Mouse (Mus musculus): ENCODE measurements around the gene Rab17.
A peak's percentile ranks its signal among the peaks of the same experiment; 100 is the strongest.

The Rab17 gene

DNA sequence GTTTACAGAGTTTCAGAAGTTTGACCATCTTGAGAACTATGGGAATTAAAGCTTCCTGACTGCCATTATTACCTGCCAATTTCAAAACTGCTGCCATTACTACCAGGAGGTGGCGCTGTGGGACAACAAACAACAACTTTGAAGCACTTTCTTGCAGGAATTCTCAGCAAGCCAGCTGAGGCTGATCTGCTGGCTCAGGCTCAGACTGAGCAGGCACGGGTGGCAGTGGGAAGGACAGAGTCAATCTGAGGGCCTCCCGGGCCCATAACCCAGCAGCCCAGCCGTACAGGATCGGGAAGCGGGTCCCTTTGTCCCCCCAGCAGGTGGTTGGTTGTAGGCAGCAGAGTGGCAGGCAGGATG, 40.9 kb downstream of the Rab17 start:
- DNase-seq (ENCODE audit: low spot score in 2 of 2) = peak in 1 of 2 experiments; percentile 53

GRCm38 (mm10) chr1:90927929-90928574, 41.4 kb downstream of the Rab17 start:
- DNase-seq (ENCODE audit: low spot score in 2 of 2) = no peak

DNA sequence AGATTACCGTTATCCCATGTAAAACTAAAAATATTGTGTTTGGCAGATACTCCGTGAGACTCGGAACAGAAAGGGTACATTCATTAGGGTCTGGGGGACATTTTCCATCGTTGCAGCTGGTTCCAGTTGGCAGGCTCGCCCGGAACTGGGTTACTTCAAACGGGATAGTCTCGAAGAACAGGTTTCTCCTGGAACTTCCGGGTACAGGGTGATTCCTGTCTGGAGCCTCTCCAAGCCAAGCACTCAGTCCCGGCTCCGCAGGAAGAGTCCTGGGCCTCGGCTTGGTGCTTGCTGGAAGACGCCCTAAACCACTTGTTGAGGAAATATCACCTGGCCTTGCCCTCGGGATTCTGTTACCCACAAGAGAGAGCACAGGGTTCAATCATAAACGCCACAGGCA, 42.2 kb downstream of the Rab17 start:
- DNase-seq (ENCODE audit: low spot score in 2 of 2) = no peak

- no peak for DNase-seq (ENCODE audit: low spot score in 2 of 2)
These were observed 43.4 kb downstream of the Rab17 start for GRCm38 (mm10) chr1:90926030-90926429.

DNA sequence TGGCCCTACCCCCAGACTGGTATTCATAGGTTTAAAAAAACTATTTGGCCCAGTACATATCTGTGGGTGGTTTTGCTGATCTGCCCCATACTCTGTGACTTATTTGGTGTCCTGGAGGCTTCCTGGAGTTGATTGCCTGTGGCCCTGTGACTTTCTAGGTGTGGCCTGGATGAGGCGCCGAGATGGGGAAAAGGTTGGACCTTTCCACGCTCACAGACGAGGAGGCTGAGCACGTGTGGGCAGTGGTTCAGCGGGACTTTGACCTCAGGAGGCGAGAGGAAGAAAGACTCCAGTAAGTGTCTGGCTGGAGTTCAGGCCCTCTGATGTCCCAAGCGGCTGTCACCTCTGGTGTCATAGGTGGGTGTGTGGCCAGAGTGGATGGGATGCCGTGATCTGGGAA, 47.8 kb downstream of the Rab17 start:
- DNase-seq (ENCODE audit: low spot score in 2 of 2) = no peak

GRCm38 (mm10) chr1:90917509-90917908, 52.0 kb downstream of the Rab17 start:
- DNase-seq (ENCODE audit: low spot score in 2 of 2) = no peak

GRCm38 (mm10) chr1:90914948-90915569, 54.4 kb downstream of the Rab17 start, which contains the start of gene Mlph:
Gene Mlph, plus strand, starts transcription at chr1:90915085.
- no peak for DNase-seq (ENCODE audit: low spot score in 2 of 2)

DNA sequence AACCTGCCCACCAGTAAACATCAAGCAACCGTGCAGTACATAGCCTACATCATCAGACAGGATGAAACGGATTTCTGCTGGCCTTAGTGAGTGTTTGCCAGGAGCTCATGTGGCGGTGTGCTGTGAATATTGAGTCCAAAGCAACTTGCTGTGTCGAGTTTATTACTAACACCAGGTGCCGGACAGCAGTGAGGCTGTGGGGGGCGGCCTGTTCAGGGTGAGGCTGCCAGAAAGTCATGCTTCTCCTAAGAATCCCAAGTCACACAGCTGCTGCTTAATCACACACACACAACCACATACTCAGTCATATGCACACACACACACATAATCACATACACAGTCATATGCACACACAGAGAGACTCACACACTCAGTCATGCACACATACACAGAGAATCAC, 56.2 kb downstream of the Rab17 start:
- DNase-seq (ENCODE audit: low spot score in 2 of 2) = no peak

DNA sequence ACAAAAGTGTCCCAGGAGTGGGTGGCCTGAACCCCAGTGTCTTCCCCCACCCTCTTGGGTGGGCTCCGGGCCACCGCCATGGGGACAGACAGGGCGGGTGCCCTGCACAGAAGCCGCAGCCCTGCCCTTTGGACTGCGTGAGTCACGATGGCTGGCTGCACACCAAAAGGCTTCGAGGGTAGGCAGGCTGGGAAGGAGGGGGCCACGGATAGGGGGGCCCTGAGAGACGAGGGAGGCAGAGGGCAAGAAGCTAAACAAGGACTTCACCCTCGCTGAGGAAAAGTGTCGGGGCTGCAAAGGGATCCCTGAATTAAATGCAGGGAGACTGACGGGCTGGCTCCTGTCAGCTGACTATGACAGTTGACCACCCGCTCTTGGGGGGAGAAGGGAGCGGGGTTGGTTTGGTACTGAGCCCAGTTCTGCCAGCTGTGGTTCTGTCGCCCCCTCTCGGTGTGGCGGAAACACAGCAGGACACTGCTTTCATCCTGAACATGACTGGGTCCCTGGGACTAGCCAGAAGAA, 59.8 kb downstream of the Rab17 start:
- no peak for DNase-seq (ENCODE audit: low spot score in 2 of 2)

GRCm38 (mm10) chr1:90909161-90909560, 60.3 kb downstream of the Rab17 start:
- no peak for DNase-seq (ENCODE audit: low spot score in 2 of 2)

Measured in spleen, postnatal 14 days (tissue).